Mouse (Mus musculus) midbrain, embryonic 10.5 days (tissue): ENCODE measurements around the gene Gm20820. TPM values are rescaled to one million over a fixed set of nuclear protein-coding genes. Genes with fewer than 3 reads are reported as not detected.
"Not testable (repeated sequence)": the region's sequence is repeated elsewhere in the genome, so short reads cannot be mapped to it uniquely, and the experiment has no call there.

Source experiments
- DNase-seq: peaks from one replicate; pipeline ENCODE4 v3.0.0-alpha.2; 2017; ENCODE audit warnings: low spot score
- H3K27ac ChIP-seq: fragments of 300-500 bp; sonication (generic); replicated peaks from 2 replicates; pipeline ENCODE4 v1.5.1; 2016; ENCODE audit warnings: mild to moderate bottlenecking
- H3K27me3 ChIP-seq: fragments of 300-500 bp; sonication (generic); 2 replicates; pipeline ENCODE4 v1.6.1; 2016; ENCODE audit warnings: low read depth, mild to moderate bottlenecking; ENCODE audit not compliant: poor library complexity, severe bottlenecking
- H3K36me3 ChIP-seq: fragments of 300-500 bp; sonication (generic); 2 replicates; pipeline ENCODE4 v1.6.1; 2016; ENCODE audit warnings: mild to moderate bottlenecking, moderate library complexity
- H3K4me1 ChIP-seq: fragments of 300-500 bp; sonication (generic); 2 replicates; pipeline ENCODE4 v1.6.1; 2016
- H3K4me3 ChIP-seq: fragments of 300-500 bp; sonication (generic); 2 replicates; pipeline ENCODE4 v1.5.1; 2016; ENCODE audit warnings: mild to moderate bottlenecking, moderate library complexity
- H3K9me3 ChIP-seq: fragments of 300-500 bp; sonication (generic); replicated peaks from 2 replicates; pipeline ENCODE4 v1.6.1; 2016; ENCODE audit warnings: mild to moderate bottlenecking
- WGBS: fragments of 180-500 bp; shearing (Covaris S2); methylation state at CpG from one replicate; pipeline ENCODE4 v1.1.7; 2016; 5-methylcytosine and 5-hydroxymethylcytosine counted together
- polyA plus RNA-seq: library from polyadenylated mRNA; unstranded; fragments of >200 nt; fragmentation: Nextera tagmentation; extraction: Ambion mirVana; gene quantifications from 2 replicates; pipeline ENCODE4 v1.2.1, GENCODE M21; 2016

The Gm20820 gene
- polyA plus RNA-seq = not detected in 2 replicates

DNA sequence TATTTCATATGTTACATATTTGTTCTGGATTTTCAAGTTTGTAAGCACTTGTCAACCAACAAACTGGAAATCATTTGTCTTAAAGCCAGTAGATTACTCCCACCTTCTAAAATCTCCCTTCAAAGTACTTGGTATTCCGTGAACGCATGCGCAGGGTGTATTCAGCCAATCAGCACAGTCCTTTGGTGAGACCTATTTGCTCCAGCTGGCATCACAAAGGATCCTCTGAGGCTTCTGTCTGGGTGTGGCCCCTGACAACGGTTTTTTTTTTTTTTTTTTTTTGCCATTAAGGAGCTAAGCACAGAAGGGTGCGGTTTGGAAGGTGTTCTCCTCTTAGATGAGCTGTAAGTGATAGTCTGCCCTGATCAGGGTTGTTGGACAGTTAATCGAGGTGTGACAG, at the start of gene Gm20820:
TSS of gene Gm20820 (plus strand) at position 301 of the 400 bp plus-strand sequence.
- not testable (repeated sequence) for H3K4me1 ChIP-seq, H3K9me3 ChIP-seq, H3K4me3 ChIP-seq, H3K27ac ChIP-seq, H3K27me3 ChIP-seq, DNase-seq, H3K36me3 ChIP-seq
- no CpG with 5 or more reads among the region's 6 CpGs for WGBS
